Mouse (Mus musculus): ENCODE data around the gene Lcn5.

GRCm38 (mm10) chr2:25676486-25676885 lies 18.7 kb downstream of the Lcn5 start, which contains the start of gene Lcn6:
- TF ChIP-seq CTCF (IDR thresholded peaks at IDR 0.05; ENCODE audit: insufficient read depth, low read length) (no peak), POLR2A (IDR thresholded peaks at IDR 0.05; ENCODE audit: borderline replicate concordance, extremely low read depth, low read depth, low read length) (no peak)

Measured in lung, adult 2 months (tissue).